Mouse (Mus musculus) heart, embryonic 11.5 days (tissue): ENCODE measurements around the gene Cebpg. TPM values are rescaled to one million over a fixed set of nuclear protein-coding genes. Genes with fewer than 3 reads are reported as not detected.

Experiments
- ATAC-seq: fragments of 200-750 bp; cut with Nextera tagmentation; replicated peaks from 2 replicates; pipeline ENCODE4 v1.8.0; 2017; ENCODE audit warnings: moderate library complexity; ENCODE audit not compliant: insufficient number of reproducible peaks, low FRiP score, low TSS enrichment
- H3K27ac ChIP-seq: fragments of 300-500 bp; sonication (generic); 2 replicates; pipeline ENCODE4 v1.5.1; 2014; ENCODE audit warnings: mild to moderate bottlenecking, low read depth, low read length
- H3K27me3 ChIP-seq: fragments of 300-500 bp; sonication (generic); 2 replicates; pipeline ENCODE4 v1.6.1; 2014; ENCODE audit warnings: mild to moderate bottlenecking, low read length, mixed read lengths; ENCODE audit not compliant: control insufficient read depth, insufficient read depth
- H3K36me3 ChIP-seq: fragments of 300-500 bp; sonication (generic); 2 replicates; pipeline ENCODE4 v1.6.1; 2014; ENCODE audit warnings: mild to moderate bottlenecking, low read length, moderate library complexity, mixed read lengths; ENCODE audit not compliant: control insufficient read depth, insufficient read depth
- H3K4me1 ChIP-seq: fragments of 300-500 bp; sonication (generic); 2 replicates; pipeline ENCODE4 v1.6.1; 2014; ENCODE audit warnings: low read length; ENCODE audit not compliant: control insufficient read depth, insufficient read depth
- H3K4me2 ChIP-seq: fragments of 300-500 bp; sonication (generic); 2 replicates; pipeline ENCODE4 v1.6.1; 2014; ENCODE audit warnings: mild to moderate bottlenecking, moderate library complexity
- H3K4me3 ChIP-seq: fragments of 300-500 bp; sonication (generic); 2 replicates; pipeline ENCODE4 v1.5.1; 2014; ENCODE audit warnings: low read depth, low read length
- H3K9ac ChIP-seq: fragments of 300-500 bp; sonication (generic); 2 replicates; pipeline ENCODE4 v1.6.1; 2014; ENCODE audit warnings: mild to moderate bottlenecking, low read depth, low read length, moderate library complexity
- H3K9me3 ChIP-seq: fragments of 300-500 bp; sonication (generic); replicated peaks from 2 replicates; pipeline ENCODE4 v1.6.1; 2016; ENCODE audit warnings: low read length; ENCODE audit not compliant: control insufficient read depth
- WGBS: fragments of 180-500 bp; shearing (Covaris S2); extraction: QIAGEN DNeasy Blood & Tissue Kit; methylation state at CpG from one replicate; pipeline ENCODE4 v1.1.7; 2014; ENCODE audit not compliant: insufficient replicate concordance; 5-methylcytosine and 5-hydroxymethylcytosine counted together
- polyA plus RNA-seq: library from polyadenylated mRNA; unstranded; fragments of >200 nt; fragmentation: Nextera tagmentation; extraction: Ambion mirVana; gene quantifications from 2 replicates; pipeline ENCODE4 v1.2.1, GENCODE M21; 2014

Gene Cebpg
- polyA plus RNA-seq, 1 experiment from 2014 or later: 16.1 TPM

GRCm38 (mm10) chr7:35080843-35081338 lies 24.5 kb upstream of the Cebpg start:
- no peak for ATAC-seq
- 29% methylated on average over 10 of the region's 10 CpGs for WGBS
- peaks cover 3% of the 10 kb centered on the region; the same call in 1 of the 2 replicates for H3K4me1 ChIP-seq
- 0 out of 2 replicates have a peak overlapping the region, but pooled peaks have one; percentile 22 for H3K27ac ChIP-seq
- H3K36me3 ChIP-seq: no peaks in the 10 kb centered on the region
- H3K9me3 ChIP-seq: no peaks in the 10 kb centered on the region
- H3K4me2 ChIP-seq: peak overlapping the region; percentile 33
- H3K9ac ChIP-seq: no peak overlapping the region
- H3K27me3 ChIP-seq: no peaks in the 10 kb centered on the region
- 0 out of 2 replicates have a peak overlapping the region, but pooled peaks have one; percentile 0 for H3K4me3 ChIP-seq

GRCm38 (mm10) chr7:35076645-35077044 lies 20.3 kb upstream of the Cebpg start:
- WGBS: 25% methylated on average over 5 of the region's 5 CpGs
- no peak overlapping the region for H3K27ac ChIP-seq

GRCm38 (mm10) chr7:35066640-35067212 lies 10.4 kb upstream of the Cebpg start:
- Histone ChIP-seq H3K4me2 (no peak overlapping the region), H3K4me3 (no peak overlapping the region), H3K9me3 (no peaks in the 10 kb centered on the region), H3K9ac (no peak overlapping the region), H3K4me1 (no peaks in the 10 kb centered on the region), H3K27me3 (no peaks in the 10 kb centered on the region), H3K27ac (no peak overlapping the region), H3K36me3 (no peaks in the 10 kb centered on the region)
- no peak for ATAC-seq
- WGBS: 78% methylated on average over 8 of the region's 8 CpGs

More at GRCm38 (mm10) chr7:35076645-35077044, 20.3 kb upstream of the Cebpg start:
- H3K4me2 ChIP-seq: no peak overlapping the region
- H3K9me3 ChIP-seq: no peaks in the 10 kb centered on the region
- no peak overlapping the region for H3K9ac ChIP-seq
- H3K36me3 ChIP-seq: no peaks in the 10 kb centered on the region
- H3K4me3 ChIP-seq: no peak overlapping the region
- no peaks in the 10 kb centered on the region for H3K27me3 ChIP-seq
- H3K4me1 ChIP-seq: peaks cover 3% of the 10 kb centered on the region; the same call in 1 of the 2 replicates
- no peak for ATAC-seq

DNA sequence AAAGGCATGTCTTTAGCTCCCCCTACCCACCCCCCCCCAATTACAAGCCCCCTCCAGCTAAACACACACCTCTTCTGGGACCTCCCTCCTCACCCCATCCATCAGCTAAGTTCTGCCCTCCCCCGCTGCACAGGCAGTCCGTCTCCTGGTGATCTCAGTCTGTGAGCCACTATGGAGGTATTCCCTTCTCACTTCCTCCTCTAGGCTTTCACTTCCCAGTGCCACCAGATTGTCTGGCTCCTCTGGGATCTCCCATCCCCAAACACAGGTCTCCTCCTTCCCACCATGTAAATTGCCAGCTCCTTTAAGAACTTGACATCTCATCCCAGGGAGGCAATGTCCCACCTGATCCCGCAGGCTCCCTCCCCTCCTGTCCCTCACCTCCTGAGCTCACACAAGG lies 9.6 kb upstream of the Cebpg start:
- H3K4me2 ChIP-seq: no peak overlapping the region
- H3K9me3 ChIP-seq: no peaks in the 10 kb centered on the region
- no peak overlapping the region for H3K27ac ChIP-seq
- H3K27me3 ChIP-seq: no peaks in the 10 kb centered on the region
- H3K9ac ChIP-seq: no peak overlapping the region
- no peaks in the 10 kb centered on the region for H3K4me1 ChIP-seq
- no peak overlapping the region for H3K4me3 ChIP-seq
- H3K36me3 ChIP-seq: no peaks in the 10 kb centered on the region
- no peak for ATAC-seq
- 57% methylated on average over 3 of the region's 3 CpGs for WGBS

GRCm38 (mm10) chr7:35064286-35065258 lies 8.2 kb upstream of the Cebpg start:
- H3K9ac ChIP-seq: no peak overlapping the region
- H3K4me2 ChIP-seq: no peak overlapping the region
- H3K9me3 ChIP-seq: no peaks in the 10 kb centered on the region
- WGBS: 76% methylated on average over 14 of the region's 14 CpGs
- no peak overlapping the region for H3K4me3 ChIP-seq
- H3K27ac ChIP-seq: no peak overlapping the region
- no peaks in the 10 kb centered on the region for H3K27me3 ChIP-seq
- no peaks in the 10 kb centered on the region for H3K4me1 ChIP-seq
- ATAC-seq: no peak
- H3K36me3 ChIP-seq: no peaks in the 10 kb centered on the region

DNA sequence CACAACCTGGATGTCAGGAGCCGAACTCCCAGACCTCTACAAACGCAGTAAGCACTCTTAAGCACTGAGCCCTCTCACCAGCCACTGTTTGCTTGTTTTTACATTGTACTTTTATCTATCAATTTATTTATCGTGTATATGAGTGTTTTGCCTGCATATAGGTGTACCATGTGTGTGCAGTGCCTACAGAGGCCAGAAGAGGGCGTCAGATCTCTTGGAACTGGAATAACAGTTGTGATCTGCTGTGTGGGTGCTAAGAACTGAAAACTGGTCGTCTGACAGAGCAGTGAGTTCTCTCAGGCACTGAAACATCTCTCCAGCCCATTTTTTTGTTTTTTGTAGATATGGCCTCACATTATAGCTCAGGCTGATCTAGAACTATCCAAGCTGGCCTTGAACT lies 3.1 kb upstream of the Cebpg start:
- Histone ChIP-seq H3K27ac (no peak overlapping the region), H3K9me3 (no peaks in the 10 kb centered on the region), H3K4me3 (no peak overlapping the region), H3K4me2 (no peak overlapping the region), H3K4me1 (peaks cover 11% of the 10 kb centered on the region), H3K36me3 (no peaks in the 10 kb centered on the region), H3K27me3 (no peaks in the 10 kb centered on the region), H3K9ac (no peak overlapping the region)
- 67% methylated on average over 5 of the region's 5 CpGs for WGBS
- ATAC-seq: no peak

GRCm38 (mm10) chr7:35058329-35058728 lies 2.0 kb upstream of the Cebpg start:
- H3K9me3 ChIP-seq: no peaks in the 10 kb centered on the region
- H3K4me1 ChIP-seq: peaks cover 11% of the 10 kb centered on the region
- no peak for ATAC-seq
- H3K4me3 ChIP-seq: no peak overlapping the region
- H3K27ac ChIP-seq: no peak overlapping the region
- no peak overlapping the region for H3K9ac ChIP-seq
- no peak overlapping the region for H3K4me2 ChIP-seq
- H3K36me3 ChIP-seq: no peaks in the 10 kb centered on the region
- H3K27me3 ChIP-seq: no peaks in the 10 kb centered on the region
- WGBS: 55% methylated on average over 1 of the region's 1 CpGs

DNA sequence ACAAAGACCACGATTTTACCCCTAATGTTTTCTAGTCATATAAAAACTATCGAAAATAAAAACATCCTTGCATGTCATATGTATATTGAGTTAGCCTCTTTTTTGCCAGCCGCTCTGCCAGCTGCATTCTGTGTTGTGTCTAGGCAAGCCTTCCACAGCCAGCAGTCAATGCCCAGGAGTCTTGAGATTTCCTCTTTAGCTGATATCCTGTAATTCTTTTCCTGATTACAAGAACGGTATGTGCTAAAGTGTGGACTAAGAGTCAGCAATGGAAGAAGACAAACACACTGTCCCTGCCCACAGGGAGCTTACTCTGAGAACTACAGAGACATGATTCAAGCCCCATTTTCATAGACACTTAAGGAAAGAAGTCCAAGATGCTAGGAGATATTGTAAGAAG lies 1.2 kb upstream of the Cebpg start:
- no peak for ATAC-seq
- Histone ChIP-seq H3K9me3 (no peaks in the 10 kb centered on the region), H3K27me3 (no peaks in the 10 kb centered on the region), H3K4me1 (peaks cover 11% of the 10 kb centered on the region), H3K4me3 (no peak overlapping the region), H3K36me3 (no peaks in the 10 kb centered on the region), H3K4me2 (no peak overlapping the region), H3K9ac (no peak overlapping the region), H3K27ac (no peak overlapping the region)
- 64% methylated on average over 4 of the region's 4 CpGs for WGBS
